Mouse (Mus musculus) megakaryocyte, embryonic 14.5 days (primary cell): ENCODE data around the gene Adamts4.

Experiments
- FLI1 ChIP-seq: IDR thresholded peaks from 2 replicates; pipeline ENCODE4 v1.6.1; 2012; ENCODE audit warnings: low read length, inconsistent platforms, mixed read lengths
- GATA1 ChIP-seq: IDR thresholded peaks from 3 replicates; pipeline ENCODE4 v1.6.1; 2012; ENCODE audit warnings: mixed read lengths, low read length, inconsistent platforms, borderline replicate concordance

GRCm38 (mm10) chr1:171288328-171288727 lies 38.1 kb downstream of the Adamts4 start:
- TF ChIP-seq GATA1 (no peak), FLI1 (no peak)
